Mouse (Mus musculus): ENCODE data around the gene Treh. TPM values are rescaled to one million over a fixed set of nuclear protein-coding genes. Genes with fewer than 3 reads are reported as not detected.

Gene Treh
- polyA plus RNA-seq, 1 experiment: not detected

DNA sequence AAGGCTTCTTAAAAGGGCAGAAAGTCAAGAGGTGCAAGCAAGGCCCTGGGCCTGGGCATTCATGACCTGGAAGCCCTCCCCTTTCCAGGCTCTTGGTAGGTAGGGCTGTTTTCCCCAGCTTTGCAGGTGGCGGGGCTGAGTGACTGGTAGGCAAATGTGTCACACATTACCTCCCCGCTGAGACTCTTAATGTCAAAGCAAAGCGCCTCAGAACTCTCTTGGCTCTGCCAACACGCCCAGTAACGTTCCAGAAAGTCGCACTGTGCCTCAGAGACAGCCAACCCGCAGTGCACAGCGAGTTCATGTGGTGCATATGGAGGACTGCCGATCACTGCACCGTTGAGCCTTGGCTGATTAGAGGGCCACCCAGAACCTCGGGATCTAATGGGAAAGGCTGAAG is 20.0 kb downstream of the Treh start:
- no peak overlapping the region for H3K27ac ChIP-seq (replicated peaks; ENCODE audit: low read depth, low read length)
- H3K4me1 ChIP-seq (ENCODE audit: control insufficient read depth, insufficient read depth, insufficient read length, low read length): peaks cover 11% of the 10 kb centered on the region
- H3K4me3 ChIP-seq (ENCODE audit: insufficient read depth, low read depth, low read length): no peak overlapping the region

DNA sequence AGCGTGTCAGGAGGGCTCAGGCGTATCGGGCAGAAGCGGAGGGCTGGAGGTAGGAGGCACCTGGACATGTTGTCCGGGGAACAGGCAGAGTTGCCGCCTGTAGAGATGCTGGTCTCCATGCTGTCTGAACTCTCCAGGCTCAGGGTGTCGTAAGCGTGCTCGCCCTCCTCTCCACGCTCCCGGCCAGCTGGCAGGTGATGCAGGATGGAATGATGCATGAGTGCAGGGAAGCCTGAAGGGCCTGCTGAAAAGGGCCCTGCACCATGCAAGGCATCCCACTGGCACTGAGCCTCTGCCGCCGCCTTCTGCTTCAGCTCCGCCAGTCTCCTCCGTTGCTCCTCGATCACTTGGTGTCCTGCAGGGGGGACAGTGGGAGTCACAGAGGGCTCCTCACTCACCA is 24.8 kb downstream of the Treh start:
- no peak overlapping the region for H3K27ac ChIP-seq (replicated peaks; ENCODE audit: low read depth, low read length)
- H3K4me1 ChIP-seq (ENCODE audit: control insufficient read depth, insufficient read depth, insufficient read length, low read length): no peaks in the 10 kb centered on the region

DNA sequence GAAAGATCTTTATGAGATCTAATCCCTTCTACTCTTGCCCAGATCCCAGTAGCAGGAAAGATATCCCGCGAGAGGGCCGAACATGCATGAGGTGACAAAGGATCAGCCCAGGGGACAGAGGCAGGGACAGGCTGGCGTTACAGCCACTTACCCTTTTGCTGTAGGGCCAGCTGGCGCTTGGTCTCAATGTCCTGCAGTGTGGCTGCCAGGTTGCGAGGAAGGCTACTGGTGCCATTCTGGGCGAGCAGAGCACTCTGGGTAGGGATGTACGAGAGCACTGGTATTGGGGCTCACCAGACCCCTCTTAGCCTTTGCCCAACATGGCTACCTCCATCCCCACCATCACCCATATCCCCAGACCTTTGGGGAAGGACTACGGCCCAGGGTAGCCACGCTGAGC is 26.2 kb downstream of the Treh start:
- H3K27ac ChIP-seq (replicated peaks; ENCODE audit: low read depth, low read length): no peak overlapping the region
- H3K4me3 ChIP-seq (ENCODE audit: insufficient read depth, low read depth, low read length): no peak overlapping the region
- no peaks in the 10 kb centered on the region for H3K4me1 ChIP-seq (ENCODE audit: control insufficient read depth, insufficient read depth, insufficient read length, low read length)

More for the DNA sequence above, 24.8 kb downstream of the Treh start:
- H3K4me3 ChIP-seq (ENCODE audit: insufficient read depth, low read depth, low read length): no peak overlapping the region

DNA sequence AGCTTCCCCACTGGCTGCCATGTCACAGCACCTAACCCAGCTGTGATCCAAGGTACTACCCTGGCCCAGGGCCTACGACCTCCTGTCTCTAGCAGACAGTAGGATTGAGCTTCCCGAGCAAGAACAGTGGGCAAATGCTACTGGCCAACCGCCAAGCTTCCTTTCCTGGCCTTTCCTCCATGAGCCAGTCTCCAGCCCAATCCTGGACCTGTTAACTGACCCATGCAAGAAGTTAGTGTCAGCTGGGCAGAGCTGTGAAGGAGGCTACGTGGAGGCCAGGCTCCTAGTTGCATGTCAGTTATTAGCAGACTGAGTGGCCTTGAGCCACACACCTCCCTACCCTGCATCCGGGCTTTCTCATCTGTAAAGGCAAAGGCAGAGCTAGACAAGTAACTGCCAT is 26.7 kb downstream of the Treh start:
- Histone ChIP-seq H3K4me1 (ENCODE audit: control insufficient read depth, insufficient read depth, insufficient read length, low read length) (no peaks in the 10 kb centered on the region), H3K27ac (replicated peaks; ENCODE audit: low read depth, low read length) (no peak overlapping the region), H3K4me3 (ENCODE audit: insufficient read depth, low read depth, low read length) (no peak overlapping the region)

DNA sequence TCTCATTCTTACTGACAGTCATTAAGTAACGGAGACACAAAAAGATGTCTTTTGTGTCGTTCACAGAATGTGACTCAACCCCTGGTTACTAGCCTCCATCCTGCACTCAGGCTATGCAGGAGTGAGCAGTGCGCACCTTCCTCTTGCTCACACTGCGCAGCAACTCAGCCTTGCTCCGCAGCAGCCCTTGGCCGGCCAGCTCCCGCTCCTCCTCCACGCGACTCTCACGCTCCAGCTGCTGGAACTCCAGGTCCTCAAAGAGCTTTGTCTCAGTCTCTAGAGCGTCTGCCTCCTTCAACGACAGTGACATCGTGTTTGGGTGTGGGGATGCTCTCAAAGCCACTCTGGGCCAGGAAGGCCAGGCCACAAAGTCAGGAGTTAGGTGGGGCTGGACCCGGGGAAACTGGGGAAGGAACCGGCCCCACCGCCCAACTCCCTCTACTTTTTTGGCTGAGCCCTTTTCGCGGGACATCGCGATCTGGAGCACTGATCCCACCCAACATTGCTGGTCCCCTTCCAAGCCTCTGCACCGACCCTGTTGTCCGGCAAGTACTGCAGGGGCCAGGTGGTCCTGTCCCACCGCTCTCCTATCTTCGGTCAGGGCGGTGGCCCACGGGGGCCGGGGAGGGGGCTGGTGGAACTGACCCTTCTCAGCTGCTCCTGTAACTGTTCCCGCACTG is 34.9 kb downstream of the Treh start:
- Histone ChIP-seq H3K4me3 (ENCODE audit: insufficient read depth, low read depth, low read length) (no peak overlapping the region), H3K27ac (replicated peaks; ENCODE audit: low read depth, low read length) (no peak overlapping the region)

DNA sequence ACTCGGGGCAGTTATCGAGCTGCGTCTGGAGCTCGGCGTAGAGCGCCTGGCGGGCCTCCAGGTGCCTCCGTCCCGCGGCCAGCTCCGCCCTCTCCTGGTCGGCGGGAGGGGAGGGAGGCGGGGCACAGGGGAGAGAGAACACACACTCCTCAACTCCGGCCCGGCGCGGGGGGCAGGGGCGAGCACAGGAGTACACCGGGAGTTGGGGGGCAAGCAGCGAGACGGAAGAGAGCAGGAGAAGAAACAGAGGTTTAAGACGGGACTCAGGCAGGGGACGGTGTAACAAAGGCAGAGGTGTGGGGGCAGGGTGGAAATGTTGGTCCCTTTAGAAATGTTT is 35.4 kb downstream of the Treh start:
- Histone ChIP-seq H3K4me3 (ENCODE audit: insufficient read depth, low read depth, low read length) (peak overlapping the region; percentile 32), H3K4me1 (ENCODE audit: control insufficient read depth, insufficient read depth, insufficient read length, low read length) (no peaks in the 10 kb centered on the region), H3K27ac (replicated peaks; ENCODE audit: low read depth, low read length) (no peak overlapping the region)

More for the DNA sequence above, 34.9 kb downstream of the Treh start:
- no peaks in the 10 kb centered on the region for H3K4me1 ChIP-seq (ENCODE audit: control insufficient read depth, insufficient read depth, insufficient read length, low read length)

DNA sequence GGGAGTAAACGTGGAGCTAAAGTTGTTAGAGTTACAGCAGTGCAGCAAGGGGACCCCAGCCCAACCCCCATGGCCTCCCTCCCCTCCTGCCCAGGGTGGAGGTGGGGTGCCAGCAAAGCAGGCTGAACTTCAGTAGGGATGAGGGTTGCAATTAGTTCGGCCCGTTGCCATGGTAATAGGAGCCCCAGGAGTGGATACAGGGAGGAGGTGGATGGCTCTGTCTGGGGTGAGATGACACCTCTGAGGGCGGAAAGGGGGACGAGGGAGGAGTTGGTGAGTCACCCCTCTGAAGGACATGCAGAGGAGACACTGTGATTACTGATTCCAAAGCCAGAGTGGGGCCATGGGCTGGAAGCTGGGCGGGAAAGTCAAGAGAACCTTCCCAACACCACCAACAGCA is 35.9 kb downstream of the Treh start:
- H3K4me3 ChIP-seq (ENCODE audit: insufficient read depth, low read depth, low read length): no peak overlapping the region
- no peaks in the 10 kb centered on the region for H3K4me1 ChIP-seq (ENCODE audit: control insufficient read depth, insufficient read depth, insufficient read length, low read length)
- H3K27ac ChIP-seq (replicated peaks; ENCODE audit: low read depth, low read length): no peak overlapping the region

DNA sequence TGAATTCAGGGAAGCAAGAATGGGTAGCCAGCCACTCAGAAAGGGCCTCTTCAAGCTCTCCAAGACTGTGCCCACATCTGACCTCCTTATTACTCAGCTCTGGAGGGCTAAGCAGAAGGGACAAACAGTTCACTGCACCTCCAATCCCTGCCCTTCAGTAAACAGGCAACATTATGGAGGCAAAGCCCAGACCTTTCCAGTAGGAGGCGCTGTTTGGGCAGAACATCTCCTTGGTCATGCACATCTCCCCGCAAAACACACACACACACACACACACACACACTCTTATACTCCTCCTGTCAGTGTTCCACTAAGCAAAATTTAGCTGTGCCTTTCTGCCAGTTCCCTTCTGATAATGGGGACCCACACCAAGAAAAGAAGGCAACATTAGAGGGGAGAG is 36.6 kb downstream of the Treh start:
- Histone ChIP-seq H3K27ac (replicated peaks; ENCODE audit: low read depth, low read length) (no peak overlapping the region), H3K4me3 (ENCODE audit: insufficient read depth, low read depth, low read length) (no peak overlapping the region), H3K4me1 (ENCODE audit: control insufficient read depth, insufficient read depth, insufficient read length, low read length) (no peaks in the 10 kb centered on the region)

DNA sequence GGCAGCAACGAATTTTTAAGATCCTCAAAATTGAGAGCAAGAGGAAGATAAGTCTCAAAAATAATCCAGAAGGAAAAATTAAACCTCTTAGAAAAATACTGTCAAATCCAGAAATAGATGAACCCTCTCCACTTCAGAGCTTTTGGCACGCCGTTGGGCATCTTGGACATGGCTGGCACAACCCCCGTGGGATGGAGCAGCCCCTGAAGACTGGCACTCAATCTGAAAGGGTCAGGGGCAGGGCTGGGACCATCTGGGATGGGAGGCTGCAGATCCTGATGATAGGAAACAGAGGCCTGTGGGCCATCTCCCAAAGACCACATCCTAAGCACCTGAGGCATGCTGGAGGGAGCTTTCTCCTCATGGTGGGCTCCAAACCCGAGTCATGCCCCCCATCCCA is 37.2 kb downstream of the Treh start:
- Histone ChIP-seq H3K4me3 (ENCODE audit: insufficient read depth, low read depth, low read length) (no peak overlapping the region), H3K27ac (replicated peaks; ENCODE audit: low read depth, low read length) (no peak overlapping the region)

DNA sequence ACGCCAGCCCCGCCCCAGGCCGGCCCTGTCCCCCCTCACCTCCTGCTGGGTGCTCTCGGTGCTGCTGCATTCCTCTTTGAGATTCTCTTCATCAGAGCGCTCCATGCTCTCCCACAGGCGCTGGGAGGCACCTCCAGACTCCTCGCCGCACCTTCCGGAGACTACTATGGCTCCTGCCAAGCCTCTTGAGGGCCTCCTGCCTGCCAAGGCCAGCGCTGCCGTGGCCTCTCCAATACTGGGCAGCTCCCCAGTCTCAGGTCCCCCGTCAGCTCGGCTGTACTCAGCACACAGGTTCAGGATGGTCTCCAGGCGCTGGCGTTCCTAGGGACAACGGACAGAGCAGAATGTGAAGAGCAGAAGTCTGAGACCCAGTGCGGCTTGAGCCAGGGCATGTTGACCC is 38.6 kb downstream of the Treh start:
- no peak overlapping the region for H3K4me3 ChIP-seq (ENCODE audit: insufficient read depth, low read depth, low read length)
- no peak overlapping the region for H3K27ac ChIP-seq (replicated peaks; ENCODE audit: low read depth, low read length)
- H3K4me1 ChIP-seq (ENCODE audit: control insufficient read depth, insufficient read depth, insufficient read length, low read length): no peaks in the 10 kb centered on the region

More for the DNA sequence above, 37.2 kb downstream of the Treh start:
- H3K4me1 ChIP-seq (ENCODE audit: control insufficient read depth, insufficient read depth, insufficient read length, low read length): no peaks in the 10 kb centered on the region

DNA sequence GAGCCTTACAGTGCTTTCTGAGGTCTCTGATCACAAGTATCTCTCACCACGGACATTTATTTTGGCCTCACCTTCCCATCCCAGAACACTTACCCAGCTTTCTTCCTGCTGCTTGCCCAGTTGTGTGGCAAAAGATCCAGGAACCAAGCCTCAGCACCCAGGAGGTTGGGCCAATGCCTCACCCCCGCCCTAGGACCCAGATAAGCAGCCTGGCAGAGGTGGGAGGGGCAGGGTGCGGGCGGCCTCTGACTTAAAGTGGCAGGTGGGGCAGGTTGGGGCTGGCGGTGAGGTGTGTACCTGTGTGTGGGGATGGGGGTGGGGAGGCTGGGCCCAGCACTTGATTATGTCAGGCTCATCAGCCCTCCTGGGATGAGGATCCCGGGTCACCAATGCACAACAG is 40.0 kb downstream of the Treh start:
- H3K27ac ChIP-seq (replicated peaks; ENCODE audit: low read depth, low read length): no peak overlapping the region
- H3K4me1 ChIP-seq (ENCODE audit: control insufficient read depth, insufficient read depth, insufficient read length, low read length): peaks cover 6% of the 10 kb centered on the region
- no peak overlapping the region for H3K4me3 ChIP-seq (ENCODE audit: insufficient read depth, low read depth, low read length)

DNA sequence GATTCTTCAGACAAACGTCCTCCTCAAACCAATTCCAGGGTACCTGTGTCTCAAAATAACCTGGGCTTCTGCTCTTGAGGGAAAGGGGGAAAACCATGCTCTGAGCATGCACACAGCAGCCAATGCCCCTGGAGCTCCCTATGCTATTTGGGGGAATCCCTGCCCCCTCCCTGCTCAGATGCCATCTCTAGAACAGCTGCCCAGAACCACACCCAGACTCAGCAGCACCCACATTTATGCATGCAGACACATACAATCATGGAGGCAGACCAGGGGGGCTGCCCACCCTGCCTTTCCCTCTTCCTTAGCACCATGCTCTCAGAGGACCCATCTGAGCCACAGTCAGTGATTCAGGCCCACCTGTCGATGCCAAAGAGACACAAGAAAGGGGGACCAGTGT is 40.5 kb downstream of the Treh start:
- H3K4me3 ChIP-seq (ENCODE audit: insufficient read depth, low read depth, low read length): no peak overlapping the region
- peaks cover 9% of the 10 kb centered on the region for H3K4me1 ChIP-seq (ENCODE audit: control insufficient read depth, insufficient read depth, insufficient read length, low read length)
- H3K27ac ChIP-seq (replicated peaks; ENCODE audit: low read depth, low read length): no peak overlapping the region

DNA sequence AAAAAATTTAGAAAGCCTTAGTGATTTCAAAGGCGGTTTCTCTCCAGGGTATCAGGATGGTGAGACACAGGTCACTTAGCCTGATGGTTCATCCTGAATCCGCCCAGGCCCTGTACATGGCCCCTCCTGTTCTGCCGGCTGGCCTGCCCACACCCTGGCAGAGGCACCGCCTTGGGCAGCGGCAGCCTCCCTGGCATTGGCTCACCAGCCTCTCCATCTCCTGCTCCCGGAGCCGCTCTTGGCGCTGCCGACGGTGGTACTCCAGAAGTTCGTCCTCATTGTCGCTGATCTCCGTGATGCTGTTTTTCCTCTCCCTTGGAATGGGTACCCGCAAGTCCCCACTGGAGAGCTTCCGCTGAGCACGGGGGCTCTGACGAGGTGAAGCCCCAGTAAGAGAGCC is 42.1 kb downstream of the Treh start:
- Histone ChIP-seq H3K27ac (replicated peaks; ENCODE audit: low read depth, low read length) (no peak overlapping the region), H3K4me3 (ENCODE audit: insufficient read depth, low read depth, low read length) (no peak overlapping the region), H3K4me1 (ENCODE audit: control insufficient read depth, insufficient read depth, insufficient read length, low read length) (peaks cover 10% of the 10 kb centered on the region)

DNA sequence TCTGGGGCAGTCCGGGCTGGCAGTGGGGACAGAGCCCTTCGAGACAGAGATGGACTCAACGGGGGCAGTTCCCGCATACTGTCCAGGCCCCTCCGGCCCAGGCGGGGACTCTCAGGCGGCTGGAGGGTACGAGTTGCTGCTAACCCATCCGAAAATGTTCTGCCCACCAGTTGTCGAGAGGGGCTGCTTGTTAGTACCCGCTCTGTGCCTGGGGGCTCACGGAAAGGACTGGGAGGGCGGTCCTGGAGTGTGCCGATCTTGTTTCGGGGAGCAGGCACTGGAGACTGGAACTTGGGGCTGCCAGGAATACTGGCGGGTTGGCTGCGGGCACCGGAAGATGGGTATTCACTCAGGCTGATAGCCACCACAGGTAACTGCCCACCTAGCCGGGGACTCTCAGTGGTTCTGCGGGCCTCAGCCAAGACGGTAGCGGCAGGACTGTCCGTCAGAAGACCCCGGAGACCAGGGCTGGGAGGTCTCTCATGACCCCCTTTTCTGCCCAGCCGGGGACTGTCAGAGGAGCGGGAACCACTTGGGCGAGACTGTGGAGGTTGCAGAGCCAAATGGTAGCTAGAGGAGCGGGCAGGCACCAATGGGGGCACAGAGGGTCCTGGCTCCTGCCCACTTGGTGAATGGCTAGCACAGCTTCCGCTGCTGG is 42.8 kb downstream of the Treh start:
- Histone ChIP-seq H3K27ac (replicated peaks; ENCODE audit: low read depth, low read length) (no peak overlapping the region), H3K4me1 (ENCODE audit: control insufficient read depth, insufficient read depth, insufficient read length, low read length) (peaks cover 13% of the 10 kb centered on the region), H3K4me3 (ENCODE audit: insufficient read depth, low read depth, low read length) (no peak overlapping the region)

DNA sequence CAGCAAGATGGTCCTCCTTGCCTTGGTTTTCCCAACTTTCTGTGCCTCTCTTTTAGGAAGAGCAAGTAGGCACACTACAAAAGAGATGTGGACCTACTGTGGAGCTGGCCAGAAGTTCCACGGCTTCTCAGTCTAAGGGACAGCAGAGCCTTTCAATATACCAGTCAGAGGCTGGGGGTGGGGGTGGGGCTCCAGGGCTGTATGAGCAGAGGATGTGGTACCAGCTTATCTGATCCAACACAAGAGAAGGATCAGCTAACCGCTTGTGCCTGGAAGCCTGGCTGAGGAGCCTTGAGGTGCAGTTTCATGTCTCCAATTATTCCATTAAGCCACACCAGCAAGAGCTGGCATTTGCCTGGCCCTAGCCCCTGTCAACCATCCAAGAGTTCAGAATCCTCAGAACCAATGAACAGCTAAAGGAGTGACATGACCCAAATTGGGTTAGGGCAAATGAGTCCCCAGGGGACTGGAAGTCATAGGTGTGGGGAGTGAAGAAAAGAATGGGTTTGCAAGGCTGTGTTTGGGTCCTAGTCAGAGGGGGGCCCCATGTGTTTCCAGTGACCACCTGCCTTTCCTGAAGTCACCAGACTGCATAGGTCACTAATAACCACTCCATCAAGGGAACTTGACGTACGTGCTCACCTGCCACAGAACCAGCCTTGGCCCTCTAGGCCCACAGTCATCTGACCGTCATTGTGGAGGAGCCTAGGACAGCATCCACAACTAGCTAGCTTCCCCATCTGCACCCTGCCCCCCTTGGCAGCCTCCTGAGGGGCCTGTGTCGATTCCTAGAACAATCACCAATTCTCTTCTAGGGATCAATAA is 44.2 kb downstream of the Treh start:
- H3K4me1 ChIP-seq (ENCODE audit: control insufficient read depth, insufficient read depth, insufficient read length, low read length): peaks cover 21% of the 10 kb centered on the region
- no peak overlapping the region for H3K4me3 ChIP-seq (ENCODE audit: insufficient read depth, low read depth, low read length)
- no peak overlapping the region for H3K27ac ChIP-seq (replicated peaks; ENCODE audit: low read depth, low read length)
